Mouse (Mus musculus) right cerebral cortex, postnatal 4 days (tissue): ENCODE measurements around the gene Gm10340.
"Not testable (repeated sequence)": the region's sequence is repeated elsewhere in the genome, so short reads cannot be mapped to it uniquely, and the experiment has no call there.

ENCODE experiments used
- DNase-seq: peaks from one replicate; pipeline ENCODE4 v3.0.0-alpha.2; 2022

Gm10340 gene

DNA sequence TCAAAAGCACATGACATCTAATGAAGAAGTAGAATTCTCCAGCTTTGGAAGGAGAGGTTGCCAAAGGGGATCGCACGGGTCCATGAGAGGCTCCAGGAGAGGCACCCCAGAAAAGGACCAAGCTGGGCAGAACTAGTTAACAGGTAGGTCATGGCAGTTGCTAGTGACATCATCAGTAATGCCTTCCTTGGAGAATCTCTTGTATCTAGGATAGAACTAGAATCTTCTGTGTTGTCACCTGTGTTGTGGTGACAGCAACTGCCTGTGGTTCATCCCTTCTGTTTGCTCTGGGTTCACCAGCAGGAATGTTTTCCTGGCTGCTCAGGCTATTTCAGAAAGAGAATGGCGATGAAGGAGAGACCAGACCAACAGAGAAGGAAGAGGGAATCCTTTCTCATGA, at the start of gene Gm10340:
TSS of gene Gm10340 (plus strand) at position 301 of the 400 bp plus-strand sequence.
- DNase-seq = not testable (repeated sequence)

- DNase-seq = not testable (repeated sequence)
These were observed 17.7 kb upstream of the Gm10340 start for GRCm38 (mm10) chr14:3116051-3116450.

GRCm38 (mm10) chr14:3187955-3188354, 54.2 kb downstream of the Gm10340 start, which contains the start of gene Gm5795:
TSS of gene Gm5795 (plus strand) at chr14:3188255.
- DNase-seq = not testable (repeated sequence)
